Mouse (Mus musculus) small intestine, adult 2 months (tissue): ENCODE measurements around the gene Btg3.

Source experiments
- CTCF ChIP-seq: fragments of 200-500 bp; IDR thresholded peaks from 2 replicates; pipeline ENCODE4 v1.5.1; 2012; ENCODE audit warnings: low read depth, mild to moderate bottlenecking, control low read depth, inconsistent platforms, low read length, moderate library complexity, mixed read lengths; ENCODE audit not compliant: insufficient replicate concordance, insufficient read length; ENCODE audit errors: extremely low read depth
- POLR2A ChIP-seq: fragments of 200-500 bp; IDR thresholded peaks from 2 replicates; pipeline ENCODE4 v1.6.1; 2012; ENCODE audit warnings: low read depth, mild to moderate bottlenecking, control low read depth, inconsistent platforms, low read length, moderate library complexity

DNA sequence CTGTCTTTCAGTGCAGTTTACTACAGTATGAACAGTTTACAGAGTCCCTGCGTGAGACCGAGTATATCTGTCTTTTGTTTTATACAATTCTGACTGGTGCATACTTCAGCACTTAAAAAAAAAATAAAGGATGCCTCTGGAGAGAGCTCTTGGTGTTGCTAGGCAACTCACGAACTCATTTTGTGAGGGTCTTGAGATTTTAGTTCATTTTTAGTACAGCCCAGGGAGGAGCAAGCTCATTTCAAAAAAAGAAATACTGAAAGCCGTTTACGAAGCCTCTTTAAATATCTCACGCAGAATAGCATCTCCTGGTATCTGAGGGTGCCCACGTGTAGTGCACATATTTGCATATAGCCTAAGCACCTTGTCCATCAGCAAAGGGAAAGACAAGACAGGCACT lies 54.9 kb downstream of the Btg3 start:
- no peak for TF ChIP-seq CTCF
- no peak for TF ChIP-seq POLR2A
